10 mouse cellular contexts compared by ENCODE assay signal in genomic region chr4:120680953-120681352, GRCm38 (mm10). TPM values are rescaled to one million over a fixed set of nuclear protein-coding genes. Genes with fewer than 3 reads are reported as not detected.
DNase-seq lines count a peak whose midpoint lies in the region; ATAC-seq and TF ChIP-seq lines count a peak whose summit lies in the region.
"Had no signal": no experiment of that assay in that cellular context is flagged by ENCODE, and none has a peak within 500 bp of the region (broad histone marks: within the 10 kb centered on the region; RNA-seq: fewer than 3 reads in every experiment).

No protein-coding gene starts in this region.

- H3K4me2 ChIP-seq in midbrain, embryonic 11.5 days = no peak overlapping the region
- no peak overlapping the region for H3K4me2 ChIP-seq in midbrain, embryonic 13.5 days (replicated peaks)
- no peak overlapping the region for H3K4me2 ChIP-seq in limb, embryonic 11.5 days (ENCODE audit: low read depth, severe bottlenecking)
- H3K4me2 ChIP-seq: heart, embryonic 15.5 days; midbrain, embryonic 12.5 days had no signal

- H3K27me3 ChIP-seq in midbrain, embryonic 11.5 days (ENCODE audit: control insufficient read depth, insufficient read depth, low read length) = no peaks in the 10 kb centered on the region
- H3K27me3 ChIP-seq in midbrain, embryonic 13.5 days = peaks cover 4% of the 10 kb centered on the region; the same call in 1 of the 2 replicates
- no peaks in the 10 kb centered on the region for H3K27me3 ChIP-seq in cerebellum, adult 2 months (ENCODE audit: control insufficient read depth, insufficient read depth, low read length)
- H3K27me3 ChIP-seq in limb, embryonic 11.5 days (ENCODE audit: control insufficient read depth, insufficient read depth, low read length) = no peaks in the 10 kb centered on the region
- H3K27me3 ChIP-seq: heart, embryonic 15.5 days had no signal

- WGBS in midbrain, embryonic 11.5 days = 63% methylated on average over 7 of the region's 7 CpGs
- 56% methylated on average over 7 of the region's 7 CpGs for WGBS in midbrain, embryonic 13.5 days
- WGBS in cerebellum, adult 2 months = 47% methylated on average over 7 of the region's 7 CpGs
- 55% methylated on average over 7 of the region's 7 CpGs for WGBS in limb, embryonic 11.5 days

- peak; percentile 81 for TF ChIP-seq CTCF in cerebellum, adult 2 months (IDR thresholded peaks at IDR 0.05; ENCODE audit: borderline replicate concordance, insufficient read depth, low read depth, low read length)

- H3K9ac ChIP-seq in midbrain, embryonic 11.5 days (ENCODE audit: low read length) = no peak overlapping the region
- no peak overlapping the region for H3K9ac ChIP-seq in midbrain, embryonic 13.5 days (replicated peaks)
- H3K9ac ChIP-seq in limb, embryonic 11.5 days (ENCODE audit: low read length) = no peak overlapping the region
- H3K9ac ChIP-seq: heart, embryonic 15.5 days; midbrain, embryonic 12.5 days had no signal

- no peak for TF ChIP-seq POLR2A in cerebellum, adult 2 months (IDR thresholded peaks at IDR 0.05; ENCODE audit: borderline replicate concordance, insufficient read depth, low read length)

- H3K9me3 ChIP-seq in midbrain, embryonic 11.5 days (ENCODE audit: control insufficient read depth, low read length) = 0 out of 2 replicates have a peak, but pooled peaks cover 3% of the 10 kb centered on the region
- no peaks in the 10 kb centered on the region for H3K9me3 ChIP-seq in midbrain, embryonic 13.5 days
- H3K9me3 ChIP-seq in limb, embryonic 11.5 days (ENCODE audit: control insufficient read depth, low read length) = no peaks in the 10 kb centered on the region
- H3K9me3 ChIP-seq: heart, embryonic 15.5 days; midbrain, embryonic 12.5 days had no signal

- no peaks in the 10 kb centered on the region for H3K36me3 ChIP-seq in midbrain, embryonic 11.5 days (ENCODE audit: control insufficient read depth, insufficient read depth, low read length)
- no peaks in the 10 kb centered on the region for H3K36me3 ChIP-seq in midbrain, embryonic 13.5 days
- H3K36me3 ChIP-seq in limb, embryonic 11.5 days (ENCODE audit: control insufficient read depth, insufficient read depth, low read length) = no peaks in the 10 kb centered on the region
- H3K36me3 ChIP-seq: heart, embryonic 15.5 days; midbrain, embryonic 12.5 days had no signal

- no peaks in the 10 kb centered on the region for H3K4me1 ChIP-seq in midbrain, embryonic 11.5 days (ENCODE audit: control insufficient read depth, insufficient read depth, low read length)
- no peaks in the 10 kb centered on the region for H3K4me1 ChIP-seq in midbrain, embryonic 13.5 days (replicated peaks)
- H3K4me1 ChIP-seq in cerebellum, adult 2 months (ENCODE audit: control insufficient read depth, insufficient read depth, low read length) = no peaks in the 10 kb centered on the region
- H3K4me1 ChIP-seq in limb, embryonic 11.5 days (ENCODE audit: control insufficient read depth, insufficient read depth, low read length) = no peaks in the 10 kb centered on the region
- H3K4me1 ChIP-seq: heart, embryonic 15.5 days; midbrain, embryonic 12.5 days had no signal

- peak; percentile 56 for DNase-seq in embryo, embryonic 10 days (ENCODE audit: low spot score)
- no peak for DNase-seq in embryo, embryonic 11 days
- DNase-seq in midbrain, embryonic 11.5 days (ENCODE audit: low spot score, missing footprints) = peak; percentile 85
- DNase-seq in cerebellum, adult 2 months = peak; percentile 39 to 59
- peak; percentile 49 for DNase-seq in limb, embryonic 11.5 days (ENCODE audit: low spot score)
- peak; percentile 61 for DNase-seq in thymus, postnatal 14 days
- no peak for DNase-seq in Muller cell, postnatal 12 days (ENCODE audit: inconsistent ontology term)

- ATAC-seq in midbrain, embryonic 11.5 days (ENCODE audit: low FRiP score) = no peak
- no peak for ATAC-seq in midbrain, embryonic 13.5 days
- no peak for ATAC-seq in limb, embryonic 11.5 days (ENCODE audit: insufficient number of reproducible peaks, low FRiP score, low TSS enrichment, low read depth)

- no peak overlapping the region for H3K4me3 ChIP-seq in midbrain, embryonic 11.5 days (ENCODE audit: low read depth, low read length)
- H3K4me3 ChIP-seq in midbrain, embryonic 13.5 days (replicated peaks) = no peak overlapping the region
- no peak overlapping the region for H3K4me3 ChIP-seq in cerebellum, adult 2 months (replicated peaks; ENCODE audit: insufficient read depth, low read depth, low read length)
- no peak overlapping the region for H3K4me3 ChIP-seq in limb, embryonic 11.5 days (ENCODE audit: low read depth, low read length)
- H3K4me3 ChIP-seq: heart, embryonic 15.5 days; midbrain, embryonic 12.5 days had no signal

- H3K27ac ChIP-seq in midbrain, embryonic 11.5 days (ENCODE audit: low read depth, low read length) = no peak overlapping the region
- H3K27ac ChIP-seq in midbrain, embryonic 13.5 days = no peak overlapping the region
- no peak overlapping the region for H3K27ac ChIP-seq in cerebellum, adult 2 months (ENCODE audit: insufficient read depth, low read length)
- H3K27ac ChIP-seq in limb, embryonic 11.5 days (replicated peaks; ENCODE audit: low read depth, low read length) = no peak overlapping the region
- H3K27ac ChIP-seq: heart, embryonic 15.5 days; midbrain, embryonic 12.5 days had no signal

RNA-seq across cellular contexts. Expression of gene Cited4, which starts 14.6 kb away (rescaled TPM):
- 8.7 and 8.8 TPM in 2 replicates for polyA plus RNA-seq in midbrain, embryonic 11.5 days (2014; fragmentation: Nextera tagmentation; extraction: Ambion mirVana)
- polyA plus RNA-seq in midbrain, embryonic 13.5 days (2015; fragmentation: Nextera tagmentation; extraction: Ambion mirVana) = 0.37 and 0.92 TPM in 2 replicates
- 9.3 and 12.5 TPM in 2 replicates for polyA plus RNA-seq in cerebellum, adult 2 months (2012; rRNA removed)
- polyA plus RNA-seq in limb, embryonic 11.5 days (2014; fragmentation: Nextera tagmentation; extraction: Ambion mirVana) = 5.9 and 7.3 TPM in 2 replicates

Comparison
In these comparisons a context has a peak if more than half of its experiments do, and no peak if none do; other contexts are left out.
1. DNase-seq: peak in embryo, embryonic 10 days (single experiment), midbrain, embryonic 11.5 days (single experiment), cerebellum, adult 2 months (2 of 2), limb, embryonic 11.5 days (single experiment) and thymus, postnatal 14 days (single experiment); none in embryo, embryonic 11 days (single experiment) and Muller cell, postnatal 12 days (single experiment).